Mouse (Mus musculus) ovary, postnatal 14 days (tissue): Measurements from ENCODE around the gene Rasgef1c.

Experiments used
- DNase-seq: peaks from one replicate; pipeline ENCODE4 v3.0.0; 2022; ENCODE audit warnings: low spot score

The Rasgef1c gene

GRCm38 (mm10) chr11:49926183-49926582, 24.5 kb downstream of the Rasgef1c start:
- DNase-seq = no peak

GRCm38 (mm10) chr11:49927169-49927568, 25.5 kb downstream of the Rasgef1c start:
- no peak for DNase-seq

GRCm38 (mm10) chr11:49927670-49928069, 26.0 kb downstream of the Rasgef1c start:
- DNase-seq = no peak

GRCm38 (mm10) chr11:49931037-49931625, 29.5 kb downstream of the Rasgef1c start:
- no peak for DNase-seq

GRCm38 (mm10) chr11:49931853-49932252, 30.2 kb downstream of the Rasgef1c start:
- DNase-seq = no peak

GRCm38 (mm10) chr11:49933811-49934210, 32.2 kb downstream of the Rasgef1c start:
- DNase-seq = no peak

- DNase-seq = no peak
Observed at GRCm38 (mm10) chr11:49934322-49934721, 32.7 kb downstream of the Rasgef1c start.

- DNase-seq = no peak
Observed at GRCm38 (mm10) chr11:49936458-49936857, 34.8 kb downstream of the Rasgef1c start.

GRCm38 (mm10) chr11:49937779-49938178, 36.1 kb downstream of the Rasgef1c start:
- no peak for DNase-seq

GRCm38 (mm10) chr11:49938258-49939164, 36.9 kb downstream of the Rasgef1c start:
- DNase-seq = no peak

GRCm38 (mm10) chr11:49942841-49943240, 41.2 kb downstream of the Rasgef1c start:
- no peak for DNase-seq

- DNase-seq = no peak
Observed at GRCm38 (mm10) chr11:49943901-49944300, 42.3 kb downstream of the Rasgef1c start.

GRCm38 (mm10) chr11:49945726-49946125, 44.1 kb downstream of the Rasgef1c start:
- DNase-seq = no peak

- no peak for DNase-seq
Observed at GRCm38 (mm10) chr11:49949839-49950238, 48.2 kb downstream of the Rasgef1c start.

GRCm38 (mm10) chr11:49953616-49954015, 52.0 kb downstream of the Rasgef1c start:
- DNase-seq = no peak

GRCm38 (mm10) chr11:49955577-49956261, 54.1 kb downstream of the Rasgef1c start:
- DNase-seq = peak; percentile 55

- DNase-seq = no peak
Observed at GRCm38 (mm10) chr11:49958017-49958416, 56.4 kb downstream of the Rasgef1c start.

- DNase-seq = peak; percentile 66
Observed at GRCm38 (mm10) chr11:49961098-49961740, 59.6 kb downstream of the Rasgef1c start.

GRCm38 (mm10) chr11:49965320-49965719, 63.7 kb downstream of the Rasgef1c start:
- DNase-seq = no peak

GRCm38 (mm10) chr11:49969692-49970091, 68.1 kb downstream of the Rasgef1c start:
- DNase-seq = no peak

GRCm38 (mm10) chr11:49973657-49974340, 72.2 kb downstream of the Rasgef1c start:
- no peak for DNase-seq

GRCm38 (mm10) chr11:49974675-49975074, 73.0 kb downstream of the Rasgef1c start:
- DNase-seq = no peak
